Mouse (Mus musculus): Measurements from ENCODE around the gene Glt8d1.

DNA sequence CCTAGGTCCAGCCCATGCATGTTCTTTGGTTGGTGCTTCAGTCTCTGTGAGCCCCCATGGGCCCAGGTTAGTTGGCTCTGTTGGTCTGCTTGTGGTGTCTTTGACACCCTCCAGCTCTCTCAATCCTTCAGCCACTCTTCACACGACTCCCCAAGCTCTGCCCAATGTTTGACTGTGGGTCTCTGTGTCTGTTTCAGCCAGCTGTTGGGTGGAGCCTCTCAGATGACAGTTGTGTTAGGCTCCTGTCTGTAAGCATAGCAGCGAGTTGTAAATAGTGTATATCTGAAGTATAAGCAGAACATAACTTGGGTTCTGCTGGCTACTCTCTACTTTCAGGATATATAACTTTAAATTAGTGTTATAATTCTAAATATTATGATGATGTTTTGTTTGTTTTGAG lies 42.7 kb upstream of the Glt8d1 start:
- TF ChIP-seq POLR2A (IDR thresholded peaks at IDR 0.05; ENCODE audit: borderline replicate concordance, extremely low read depth, insufficient read depth, insufficient read length, poor library complexity, severe bottlenecking) (no peak), CTCF (IDR thresholded peaks at IDR 0.05; ENCODE audit: borderline replicate concordance, extremely low read depth, insufficient read depth, insufficient read length) (no peak)

All from brain, embryonic 14.5 days (tissue).